Mouse (Mus musculus): ENCODE measurements around the gene Abcc4. TPM values are rescaled to one million over a fixed set of nuclear protein-coding genes. Genes with fewer than 3 reads are reported as not detected.
"Not testable (repeated sequence)": the region's sequence is repeated elsewhere in the genome, so short reads cannot be mapped to it uniquely, and the experiment has no call there.

The Abcc4 gene
- total RNA-seq, 1 experiment: 36.5 TPM

DNA sequence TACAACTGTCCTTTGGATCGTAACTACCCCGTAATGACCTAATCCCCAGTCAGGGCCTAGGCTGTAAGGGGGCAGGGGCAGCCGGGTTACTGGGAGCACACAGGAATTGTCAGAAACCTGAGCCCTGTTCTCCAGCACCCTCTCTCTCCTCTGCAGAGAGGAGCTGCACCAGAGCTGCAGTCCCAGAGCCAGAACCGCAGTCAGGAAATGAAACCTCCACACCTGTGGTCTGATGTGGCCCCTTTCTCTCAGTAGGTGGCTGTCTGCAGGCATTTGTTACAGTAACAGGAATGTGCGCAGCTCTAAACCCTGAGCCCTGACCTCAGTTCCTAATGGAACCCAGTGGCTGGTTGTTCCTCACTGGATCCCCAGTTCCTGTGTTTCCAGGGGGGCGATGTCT is 32.5 kb downstream of the Abcc4 start:
- peaks cover 9% of the 10 kb centered on the region; the same call in 1 of the 2 replicates for H3K36me3 ChIP-seq (ENCODE audit: control insufficient read depth, insufficient read depth, low read length, poor library complexity, severe bottlenecking)
- H3K9me3 ChIP-seq (ENCODE audit: control insufficient read depth, insufficient read depth, low read depth, low read length): no peaks in the 10 kb centered on the region
- no peak overlapping the region for H3K27ac ChIP-seq (ENCODE audit: insufficient read depth, low read depth, low read length, poor library complexity, severe bottlenecking)
- no peak overlapping the region for H3K4me3 ChIP-seq (ENCODE audit: insufficient read depth in 1 of 2, low read depth in 1 of 2, low read length in 2 of 2, poor library complexity in 1 of 2, severe bottlenecking in 1 of 2)
- no peak overlapping the region for H3K9ac ChIP-seq (ENCODE audit: insufficient read depth, low read depth, low read length, poor library complexity, severe bottlenecking)
- no peak for DNase-seq (ENCODE audit: low read depth, low spot score)
- in situ Hi-C loops (cut with MboI; ENCODE audit: low sequenced_read_pairs in 2 of 2, unreplicated experiment in 2 of 2): no loop called here
- TF ChIP-seq CHD2 (IDR thresholded peaks at IDR 0.05; ENCODE audit: low read depth, low read length) (no peak), ZC3H11A (IDR thresholded peaks at IDR 0.05; ENCODE audit: borderline replicate concordance, low read depth, low read length) (no peak), MAFK (IDR thresholded peaks at IDR 0.05; ENCODE audit: insufficient read depth, low read depth, low read length) (no peak), HCFC1 (IDR thresholded peaks at IDR 0.05; ENCODE audit: borderline replicate concordance, insufficient read depth, low read length) (no peak), ZNF384 (IDR thresholded peaks at IDR 0.05; ENCODE audit: low read depth, low read length) (no peak)
- peaks cover 6 to 32% of the 10 kb centered on the region in 2 experiments for H3K4me1 ChIP-seq (ENCODE audit: control insufficient read depth in 2 of 2, insufficient read depth in 2 of 2, low read length in 2 of 2, poor library complexity in 1 of 2)

GRCm38 (mm10) chr14:118672931-118673330 is 33.1 kb downstream of the Abcc4 start:
- H3K4me1 ChIP-seq (ENCODE audit: control insufficient read depth in 2 of 2, insufficient read depth in 2 of 2, low read length in 2 of 2, poor library complexity in 1 of 2): peaks cover 6 to 28% of the 10 kb centered on the region in 2 experiments
- H3K9me3 ChIP-seq (ENCODE audit: control insufficient read depth, insufficient read depth, low read depth, low read length); DNase-seq (ENCODE audit: low read depth, low spot score); in situ Hi-C loops (cut with MboI; ENCODE audit: low sequenced_read_pairs in 2 of 2, unreplicated experiment in 2 of 2); H3K9ac ChIP-seq (ENCODE audit: insufficient read depth, low read depth, low read length, poor library complexity, severe bottlenecking); H3K27ac ChIP-seq (ENCODE audit: insufficient read depth, low read depth, low read length, poor library complexity, severe bottlenecking); H3K4me3 ChIP-seq (ENCODE audit: insufficient read depth in 1 of 2, low read depth in 1 of 2, low read length in 2 of 2, poor library complexity in 1 of 2, severe bottlenecking in 1 of 2): not testable (repeated sequence)
- peaks cover 15% of the 10 kb centered on the region for H3K36me3 ChIP-seq (ENCODE audit: control insufficient read depth, insufficient read depth, low read length, poor library complexity, severe bottlenecking)

GRCm38 (mm10) chr14:118667499-118667898 is 38.5 kb downstream of the Abcc4 start:
- in situ Hi-C loops (cut with MboI; ENCODE audit: low sequenced_read_pairs in 2 of 2, unreplicated experiment in 2 of 2): no loop called here
- Histone ChIP-seq H3K4me1 (ENCODE audit: control insufficient read depth in 2 of 2, insufficient read depth in 2 of 2, low read length in 2 of 2, poor library complexity in 1 of 2) (peaks cover 0 to 25% of the 10 kb centered on the region in 2 experiments; a peak in 3 of 4 replicates), H3K9me3 (ENCODE audit: control insufficient read depth, insufficient read depth, low read depth, low read length) (no peaks in the 10 kb centered on the region), H3K9ac (ENCODE audit: insufficient read depth, low read depth, low read length, poor library complexity, severe bottlenecking) (no peak overlapping the region), H3K4me3 (ENCODE audit: insufficient read depth in 1 of 2, low read depth in 1 of 2, low read length in 2 of 2, poor library complexity in 1 of 2, severe bottlenecking in 1 of 2) (no peak overlapping the region), H3K36me3 (ENCODE audit: control insufficient read depth, insufficient read depth, low read length, poor library complexity, severe bottlenecking) (peaks cover 40% of the 10 kb centered on the region), H3K27ac (ENCODE audit: insufficient read depth, low read depth, low read length, poor library complexity, severe bottlenecking) (no peak overlapping the region)
- no peak for DNase-seq (ENCODE audit: low read depth, low spot score)
- no peak for TF ChIP-seq ZNF384 (IDR thresholded peaks at IDR 0.05; ENCODE audit: low read depth, low read length)
- TF ChIP-seq ZC3H11A (IDR thresholded peaks at IDR 0.05; ENCODE audit: borderline replicate concordance, low read depth, low read length): no peak
- no peak for TF ChIP-seq MAFK (IDR thresholded peaks at IDR 0.05; ENCODE audit: insufficient read depth, low read depth, low read length)
- TF ChIP-seq CHD2 (IDR thresholded peaks at IDR 0.05; ENCODE audit: low read depth, low read length): no peak
- TF ChIP-seq HCFC1 (IDR thresholded peaks at IDR 0.05; ENCODE audit: borderline replicate concordance, insufficient read depth, low read length): no peak

DNA sequence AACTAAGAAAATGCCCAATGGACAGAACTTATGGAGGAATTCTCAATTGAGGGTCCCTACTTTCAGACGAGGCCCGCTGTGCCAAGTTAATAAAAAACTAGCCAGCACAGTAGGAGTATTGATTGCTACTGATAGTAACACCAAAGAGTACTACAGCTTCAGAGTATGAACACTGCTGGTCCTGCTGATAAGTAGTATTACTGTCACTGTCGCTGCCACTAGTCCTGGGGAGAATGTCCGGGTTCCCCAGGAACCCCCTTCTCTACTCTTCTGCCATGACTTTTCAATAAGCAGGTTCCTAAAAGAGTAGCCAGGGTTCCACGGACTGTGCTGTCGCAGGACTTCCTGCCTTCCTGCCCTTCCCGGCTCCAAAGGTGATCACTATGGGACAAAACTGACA is 41.4 kb downstream of the Abcc4 start:
- no peaks in the 10 kb centered on the region for H3K9me3 ChIP-seq (ENCODE audit: control insufficient read depth, insufficient read depth, low read depth, low read length)
- H3K27ac ChIP-seq (ENCODE audit: insufficient read depth, low read depth, low read length, poor library complexity, severe bottlenecking): no peak overlapping the region
- H3K4me3 ChIP-seq (ENCODE audit: insufficient read depth in 1 of 2, low read depth in 1 of 2, low read length in 2 of 2, poor library complexity in 1 of 2, severe bottlenecking in 1 of 2): no peak overlapping the region
- H3K4me1 ChIP-seq (ENCODE audit: control insufficient read depth in 2 of 2, insufficient read depth in 2 of 2, low read length in 2 of 2, poor library complexity in 1 of 2): peaks cover 0 to 23% of the 10 kb centered on the region in 2 experiments; a peak in 3 of 4 replicates
- no peak for DNase-seq (ENCODE audit: low read depth, low spot score)
- peaks cover 46% of the 10 kb centered on the region for H3K36me3 ChIP-seq (ENCODE audit: control insufficient read depth, insufficient read depth, low read length, poor library complexity, severe bottlenecking)
- TF ChIP-seq ZC3H11A (IDR thresholded peaks at IDR 0.05; ENCODE audit: borderline replicate concordance, low read depth, low read length) (no peak), ZNF384 (IDR thresholded peaks at IDR 0.05; ENCODE audit: low read depth, low read length) (no peak), MAFK (IDR thresholded peaks at IDR 0.05; ENCODE audit: insufficient read depth, low read depth, low read length) (no peak), HCFC1 (IDR thresholded peaks at IDR 0.05; ENCODE audit: borderline replicate concordance, insufficient read depth, low read length) (no peak), CHD2 (IDR thresholded peaks at IDR 0.05; ENCODE audit: low read depth, low read length) (no peak)
- H3K9ac ChIP-seq (ENCODE audit: insufficient read depth, low read depth, low read length, poor library complexity, severe bottlenecking): no peak overlapping the region
- in situ Hi-C loops (cut with MboI; ENCODE audit: low sequenced_read_pairs in 2 of 2, unreplicated experiment in 2 of 2): no loop called here

GRCm38 (mm10) chr14:118662625-118663276 is 43.3 kb downstream of the Abcc4 start:
- Histone ChIP-seq H3K9ac (ENCODE audit: insufficient read depth, low read depth, low read length, poor library complexity, severe bottlenecking) (no peak overlapping the region), H3K27ac (ENCODE audit: insufficient read depth, low read depth, low read length, poor library complexity, severe bottlenecking) (no peak overlapping the region), H3K36me3 (ENCODE audit: control insufficient read depth, insufficient read depth, low read length, poor library complexity, severe bottlenecking) (peaks cover 45% of the 10 kb centered on the region), H3K4me1 (ENCODE audit: control insufficient read depth in 2 of 2, insufficient read depth in 2 of 2, low read length in 2 of 2, poor library complexity in 1 of 2) (peaks cover 2 to 32% of the 10 kb centered on the region in 2 experiments), H3K9me3 (ENCODE audit: control insufficient read depth, insufficient read depth, low read depth, low read length) (no peaks in the 10 kb centered on the region), H3K4me3 (ENCODE audit: insufficient read depth in 1 of 2, low read depth in 1 of 2, low read length in 2 of 2, poor library complexity in 1 of 2, severe bottlenecking in 1 of 2) (no peak overlapping the region)
- in situ Hi-C loops (cut with MboI; ENCODE audit: low sequenced_read_pairs in 2 of 2, unreplicated experiment in 2 of 2): no loop called here
- TF ChIP-seq ZNF384 (IDR thresholded peaks at IDR 0.05; ENCODE audit: low read depth, low read length) (no peak), HCFC1 (IDR thresholded peaks at IDR 0.05; ENCODE audit: borderline replicate concordance, insufficient read depth, low read length) (no peak), CHD2 (IDR thresholded peaks at IDR 0.05; ENCODE audit: low read depth, low read length) (no peak), ZC3H11A (IDR thresholded peaks at IDR 0.05; ENCODE audit: borderline replicate concordance, low read depth, low read length) (no peak)
- no peak for DNase-seq (ENCODE audit: low read depth, low spot score)
